Mouse (Mus musculus): Measurements from ENCODE around the gene Fat3. TPM values are rescaled to one million over a fixed set of nuclear protein-coding genes. Genes with fewer than 3 reads are reported as not detected.

The Fat3 gene
- polyA plus RNA-seq, 1 experiment from 2014 or later: 0.20 TPM

DNA sequence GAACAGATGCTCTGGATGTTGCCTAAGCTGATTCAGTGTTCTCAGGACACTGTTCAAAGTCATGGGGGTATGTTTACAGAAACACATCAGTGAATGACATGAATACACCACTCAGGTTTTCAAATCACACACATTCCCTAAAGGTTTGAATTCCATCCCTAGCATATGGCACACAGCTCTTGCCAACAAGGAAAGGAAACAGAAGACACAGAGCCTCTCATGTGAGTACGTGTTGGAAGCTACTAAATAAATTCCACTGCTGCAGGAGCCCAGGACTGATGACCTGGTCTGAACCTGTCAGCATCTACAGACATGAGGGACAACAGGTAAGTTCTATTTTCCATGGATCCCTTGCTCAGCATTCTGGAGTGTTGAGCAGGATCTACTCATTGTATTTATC is 528.9 kb downstream of the Fat3 start:
- H3K36me3 ChIP-seq (ENCODE audit: control insufficient read depth, insufficient read depth): no peaks in the 10 kb centered on the region
- H3K27ac ChIP-seq (ENCODE audit: low read depth, low read length): no peak overlapping the region
- no peak for TF ChIP-seq CTCF (IDR thresholded peaks at IDR 0.05; ENCODE audit: low read depth)
- no peak overlapping the region for H3K4me2 ChIP-seq (replicated peaks; ENCODE audit: low read depth)
- H3K4me1 ChIP-seq (replicated peaks; ENCODE audit: control insufficient read depth, insufficient read depth, low read length): no peaks in the 10 kb centered on the region
- no peaks in the 10 kb centered on the region for H3K9me3 ChIP-seq (ENCODE audit: control insufficient read depth)
- WGBS: 59% methylated on average over 1 of the region's 1 CpGs
- H3K4me3 ChIP-seq (ENCODE audit: low read depth, low read length): no peak overlapping the region
- no peak overlapping the region for H3K9ac ChIP-seq (ENCODE audit: low read depth, low read length)
- H3K27me3 ChIP-seq (replicated peaks; ENCODE audit: control insufficient read depth, insufficient read depth, low read length): no peaks in the 10 kb centered on the region
- no peak for ATAC-seq

- Histone ChIP-seq H3K4me1 (replicated peaks; ENCODE audit: control insufficient read depth, insufficient read depth, low read length) (no peaks in the 10 kb centered on the region), H3K27me3 (replicated peaks; ENCODE audit: control insufficient read depth, insufficient read depth, low read length) (no peaks in the 10 kb centered on the region), H3K27ac (ENCODE audit: low read depth, low read length) (no peak overlapping the region), H3K36me3 (ENCODE audit: control insufficient read depth, insufficient read depth) (no peaks in the 10 kb centered on the region), H3K9ac (ENCODE audit: low read depth, low read length) (no peak overlapping the region), H3K4me2 (replicated peaks; ENCODE audit: low read depth) (no peak overlapping the region), H3K9me3 (ENCODE audit: control insufficient read depth) (no peaks in the 10 kb centered on the region), H3K4me3 (ENCODE audit: low read depth, low read length) (no peak overlapping the region)
- no peak for ATAC-seq
- no peak for TF ChIP-seq CTCF (IDR thresholded peaks at IDR 0.05; ENCODE audit: low read depth)
Observed at GRCm38 (mm10) chr9:15971393-15971792, 529.7 kb downstream of the Fat3 start.

- Histone ChIP-seq H3K4me2 (replicated peaks; ENCODE audit: low read depth) (no peak overlapping the region), H3K9ac (ENCODE audit: low read depth, low read length) (no peak overlapping the region), H3K27me3 (replicated peaks; ENCODE audit: control insufficient read depth, insufficient read depth, low read length) (no peaks in the 10 kb centered on the region), H3K36me3 (ENCODE audit: control insufficient read depth, insufficient read depth) (no peaks in the 10 kb centered on the region), H3K27ac (ENCODE audit: low read depth, low read length) (no peak overlapping the region), H3K9me3 (ENCODE audit: control insufficient read depth) (no peaks in the 10 kb centered on the region), H3K4me3 (ENCODE audit: low read depth, low read length) (no peak overlapping the region), H3K4me1 (replicated peaks; ENCODE audit: control insufficient read depth, insufficient read depth, low read length) (no peaks in the 10 kb centered on the region)
- no peak for TF ChIP-seq CTCF (IDR thresholded peaks at IDR 0.05; ENCODE audit: low read depth)
- 15% methylated on average over 3 of the region's 3 CpGs for WGBS
- ATAC-seq: peak; percentile 92
Observed at GRCm38 (mm10) chr9:15964198-15964597, 536.9 kb downstream of the Fat3 start.

- no peak overlapping the region for H3K27ac ChIP-seq (ENCODE audit: low read depth, low read length)
- H3K9me3 ChIP-seq (ENCODE audit: control insufficient read depth): no peaks in the 10 kb centered on the region
- no peak for ATAC-seq
- no peak overlapping the region for H3K4me2 ChIP-seq (replicated peaks; ENCODE audit: low read depth)
- no peak overlapping the region for H3K4me3 ChIP-seq (ENCODE audit: low read depth, low read length)
- H3K4me1 ChIP-seq (replicated peaks; ENCODE audit: control insufficient read depth, insufficient read depth, low read length): no peaks in the 10 kb centered on the region
- TF ChIP-seq CTCF (IDR thresholded peaks at IDR 0.05; ENCODE audit: low read depth): no peak
- WGBS: 86% methylated on average over 2 of the region's 2 CpGs
- H3K9ac ChIP-seq (ENCODE audit: low read depth, low read length): no peak overlapping the region
- no peaks in the 10 kb centered on the region for H3K27me3 ChIP-seq (replicated peaks; ENCODE audit: control insufficient read depth, insufficient read depth, low read length)
- H3K36me3 ChIP-seq (ENCODE audit: control insufficient read depth, insufficient read depth): no peaks in the 10 kb centered on the region
Observed at GRCm38 (mm10) chr9:15962886-15963285, 538.2 kb downstream of the Fat3 start.

- H3K9ac ChIP-seq (ENCODE audit: low read depth, low read length): no peak overlapping the region
- TF ChIP-seq CTCF (IDR thresholded peaks at IDR 0.05; ENCODE audit: low read depth): no peak
- WGBS: 47% methylated on average over 3 of the region's 3 CpGs
Observed at GRCm38 (mm10) chr9:15958224-15958787, 542.8 kb downstream of the Fat3 start.

GRCm38 (mm10) chr9:15957816-15958215 is 543.3 kb downstream of the Fat3 start:
- Histone ChIP-seq H3K27ac (ENCODE audit: low read depth, low read length) (no peak overlapping the region), H3K9me3 (ENCODE audit: control insufficient read depth) (no peaks in the 10 kb centered on the region), H3K4me3 (ENCODE audit: low read depth, low read length) (no peak overlapping the region), H3K36me3 (ENCODE audit: control insufficient read depth, insufficient read depth) (no peaks in the 10 kb centered on the region), H3K4me1 (replicated peaks; ENCODE audit: control insufficient read depth, insufficient read depth, low read length) (no peaks in the 10 kb centered on the region), H3K27me3 (replicated peaks; ENCODE audit: control insufficient read depth, insufficient read depth, low read length) (no peaks in the 10 kb centered on the region), H3K4me2 (replicated peaks; ENCODE audit: low read depth) (no peak overlapping the region), H3K9ac (ENCODE audit: low read depth, low read length) (no peak overlapping the region)
- ATAC-seq: no peak
- TF ChIP-seq CTCF (IDR thresholded peaks at IDR 0.05; ENCODE audit: low read depth): no peak
- 65% methylated on average over 3 of the region's 3 CpGs for WGBS

More at GRCm38 (mm10) chr9:15958224-15958787, 542.8 kb downstream of the Fat3 start:
- Histone ChIP-seq H3K27ac (ENCODE audit: low read depth, low read length) (no peak overlapping the region), H3K9me3 (ENCODE audit: control insufficient read depth) (no peaks in the 10 kb centered on the region), H3K36me3 (ENCODE audit: control insufficient read depth, insufficient read depth) (no peaks in the 10 kb centered on the region), H3K4me2 (replicated peaks; ENCODE audit: low read depth) (no peak overlapping the region), H3K27me3 (replicated peaks; ENCODE audit: control insufficient read depth, insufficient read depth, low read length) (no peaks in the 10 kb centered on the region), H3K4me3 (ENCODE audit: low read depth, low read length) (no peak overlapping the region), H3K4me1 (replicated peaks; ENCODE audit: control insufficient read depth, insufficient read depth, low read length) (no peaks in the 10 kb centered on the region)
- ATAC-seq: no peak; the same call in 1 of the 2 replicates
